Mouse (Mus musculus) stomach, postnatal 0 days (tissue): Measurements from ENCODE around the gene Cd99l2.

Experiments used
- CTCF ChIP-seq: IDR thresholded peaks from 2 replicates; pipeline ENCODE4 v1.5.1; 2016; ENCODE audit warnings: antibody characterized with exemption, low read depth, mild to moderate bottlenecking, moderate library complexity
- EP300 ChIP-seq: optimal IDR thresholded peaks from 2 replicates; pipeline ENCODE3; 2016; ENCODE audit warnings: antibody characterized with exemption

DNA sequence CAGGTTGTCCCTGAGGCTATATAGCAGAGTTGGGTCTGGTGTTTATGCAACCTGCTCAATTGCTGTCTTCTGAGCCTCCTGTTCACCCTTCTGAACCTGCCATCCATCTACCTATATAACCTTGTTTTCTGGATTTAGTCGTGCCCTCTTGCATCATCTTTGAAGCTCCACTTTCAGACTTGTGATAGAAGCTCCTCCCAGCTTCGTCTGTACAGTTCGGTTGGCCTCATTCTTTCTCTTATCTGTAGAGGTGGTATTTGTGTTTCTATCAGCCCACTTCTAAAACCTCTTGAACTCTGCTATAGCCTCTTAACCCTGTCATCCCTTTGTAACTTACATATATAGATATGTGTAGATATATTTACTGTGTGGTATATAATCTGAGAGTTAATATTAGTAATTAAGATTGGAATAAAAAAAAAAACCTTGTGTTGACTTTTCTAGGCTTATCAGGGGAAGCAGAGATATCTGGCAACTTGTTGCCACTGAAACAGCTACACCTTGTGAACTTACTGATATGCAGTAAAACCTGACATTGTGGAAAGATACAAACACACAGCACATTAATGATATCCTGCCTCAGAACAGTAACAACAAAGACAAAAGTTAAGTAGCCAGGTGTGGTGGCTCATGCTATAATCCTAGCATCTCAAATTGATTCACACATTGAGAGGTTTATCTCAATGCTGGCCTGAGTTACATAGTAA lies 33.1 kb upstream of the Cd99l2 start:
- TF ChIP-seq CTCF (no peak), EP300 (no peak)
